Mouse (Mus musculus): ENCODE results near the gene Gdf15.

- TF ChIP-seq CTCF (IDR thresholded peaks at IDR 0.05; ENCODE audit: borderline replicate concordance, insufficient read depth, low read length) = no peak
- TF ChIP-seq POLR2A (IDR thresholded peaks at IDR 0.05; ENCODE audit: low read depth, low read length) = no peak
Measured at GRCm38 (mm10) chr8:70605871-70606779, 26.1 kb downstream of the Gdf15 start.
